13 mouse cellular contexts compared by ENCODE assay signal in the genomic region with DNA sequence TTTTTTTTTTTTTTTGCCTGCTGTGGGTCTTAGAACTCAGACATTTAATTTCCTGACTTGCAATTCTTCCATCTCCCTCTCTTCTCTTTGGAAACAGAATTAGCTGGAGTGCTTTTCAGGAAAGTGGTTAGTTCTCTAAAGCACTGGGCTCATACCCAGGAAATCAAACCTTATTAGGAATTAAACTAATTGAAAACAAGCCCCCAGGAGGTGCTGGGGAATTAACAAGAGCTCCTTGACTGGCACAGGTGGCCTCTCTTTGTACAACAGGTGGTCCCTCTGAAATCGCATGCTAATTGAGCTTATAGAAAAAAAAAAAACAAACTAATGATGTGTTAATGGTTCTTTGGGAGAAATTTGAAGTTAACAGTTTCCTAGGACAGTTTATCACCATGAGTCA.
"Had no signal": no experiment of that assay in that cellular context is flagged by ENCODE, and none has a peak within 500 bp of the region (broad histone marks: within the 10 kb centered on the region; RNA-seq: fewer than 3 reads in every experiment).

No protein-coding gene starts in this region.

- H3K27ac ChIP-seq: limb, embryonic 13.5 days; liver, embryonic 14.5 days; midbrain, embryonic 13.5 days; neural tube, embryonic 13.5 days had no signal

- H3K9me3 ChIP-seq: limb, embryonic 13.5 days; midbrain, embryonic 13.5 days; neural tube, embryonic 13.5 days had no signal

- H3K4me1 ChIP-seq: limb, embryonic 13.5 days; midbrain, embryonic 13.5 days; neural tube, embryonic 13.5 days had no signal

- H3K27me3 ChIP-seq: midbrain, embryonic 13.5 days; neural tube, embryonic 13.5 days had no signal

- DNase-seq: kidney, postnatal 25 days; layer of hippocampus, adult 9-11 months; layer of hippocampus, postnatal 36 days; lung, adult 18-20 months; retina, postnatal 1 day; right cerebral cortex, postnatal 4 days; spleen, adult 18-20 months; thymus, adult 18-20 months; thymus, postnatal 14 days had no signal

- H3K36me3 ChIP-seq: limb, embryonic 13.5 days; midbrain, embryonic 13.5 days; neural tube, embryonic 13.5 days had no signal

- H3K4me2 ChIP-seq: limb, embryonic 13.5 days; midbrain, embryonic 13.5 days; neural tube, embryonic 13.5 days had no signal

- H3K4me3 ChIP-seq: limb, embryonic 13.5 days; midbrain, embryonic 13.5 days; neural tube, embryonic 13.5 days had no signal

- H3K9ac ChIP-seq: limb, embryonic 13.5 days; liver, embryonic 14.5 days; midbrain, embryonic 13.5 days; neural tube, embryonic 13.5 days had no signal

- ATAC-seq: midbrain, embryonic 13.5 days had no signal
